In the genomic region with DNA sequence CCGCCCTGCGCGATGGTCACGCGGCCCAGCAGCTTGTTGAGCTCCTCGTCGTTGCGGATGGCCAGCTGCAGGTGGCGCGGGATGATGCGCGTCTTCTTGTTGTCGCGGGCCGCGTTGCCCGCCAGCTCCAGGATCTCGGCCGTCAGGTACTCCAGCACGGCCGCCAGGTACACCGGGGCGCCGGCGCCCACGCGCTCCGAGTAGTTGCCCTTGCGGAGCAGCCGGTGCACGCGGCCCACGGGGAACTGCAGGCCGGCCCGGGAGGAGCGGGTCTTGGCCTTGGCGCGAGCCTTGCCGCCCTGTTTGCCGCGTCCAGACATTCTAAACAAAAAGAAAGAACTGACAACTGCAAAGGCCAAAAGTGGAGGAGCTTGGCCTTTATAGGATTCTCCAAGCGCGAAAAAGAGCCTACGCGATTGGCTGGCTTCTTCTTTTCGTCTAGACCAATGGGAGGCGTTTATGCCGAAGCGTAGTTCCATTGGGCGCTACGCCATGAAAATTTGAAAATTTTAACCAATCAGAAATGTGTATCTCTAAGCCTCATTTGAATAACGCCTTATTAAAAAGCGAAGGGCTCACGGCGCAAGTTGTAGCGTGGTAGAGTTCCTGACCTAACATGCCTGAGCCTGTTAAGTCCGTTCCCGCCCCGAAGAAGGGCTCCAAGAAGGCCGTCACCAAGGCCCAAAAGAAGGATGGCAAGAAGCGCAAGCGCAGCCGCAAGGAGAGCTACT, we compare ENCODE assay signal across 8 mouse cellular contexts. TPM values are rescaled to one million over a fixed set of nuclear protein-coding genes. Genes with fewer than 3 reads are reported as not detected.
DNase-seq lines count a peak whose midpoint lies in the region; ATAC-seq lines count a peak whose summit lies in the region.
"Not testable (repeated sequence)": the region's sequence is repeated elsewhere in the genome, so short reads cannot be mapped to it uniquely, and the experiment has no call there.

A gene (minus strand): TSS at position 320 of the 731 bp plus-strand sequence.
A gene (plus strand): TSS at position 563 of the 731 bp plus-strand sequence.

- H3K36me3 ChIP-seq in hindbrain, embryonic 11.5 days (ENCODE audit: control insufficient read depth, insufficient read depth, low read length): not testable (repeated sequence)

- H3K4me3 ChIP-seq in hindbrain, embryonic 11.5 days (ENCODE audit: low read depth, low read length): peak within 1 kb of the TSS; percentile 30

- H3K9ac ChIP-seq in hindbrain, embryonic 11.5 days (ENCODE audit: low read depth, low read length): peak within 1 kb of the TSS; percentile 53

- WGBS in hindbrain, embryonic 11.5 days: under 1% methylated on average over 36 of the region's 63 CpGs

- not testable (repeated sequence) for H3K9me3 ChIP-seq in hindbrain, embryonic 11.5 days (ENCODE audit: control insufficient read depth, low read length)

- peak within 1 kb of the TSS; percentile 45 for H3K4me2 ChIP-seq in hindbrain, embryonic 11.5 days (replicated peaks; ENCODE audit: low read depth, low read length)

- not testable (repeated sequence) for H3K4me1 ChIP-seq in hindbrain, embryonic 11.5 days (replicated peaks; ENCODE audit: control insufficient read depth, insufficient read depth, low read length)

- peak; percentile 96 for ATAC-seq in hindbrain, embryonic 11.5 days (ENCODE audit: low FRiP score)

- DNase-seq in MN1 (ENCODE audit: low spot score): peak; percentile 98
- DNase-seq in cerebellum, adult 9-11 months: peak; percentile 95
- DNase-seq in frontal cortex, adult 2 months (ENCODE audit: extremely low spot score in 1 of 2, low spot score in 1 of 2): peak; percentile 94 to 99
- DNase-seq in hindbrain, embryonic 11.5 days (ENCODE audit: low spot score): peak; percentile 91
- DNase-seq in layer of hippocampus, postnatal 10 days (ENCODE audit: low spot score in 2 of 2): peak; percentile 82 to 85
- peak; percentile 96 for DNase-seq in lung, postnatal 10 days
- DNase-seq in ovary, postnatal 36 days (ENCODE audit: low spot score): peak; percentile 75
- DNase-seq in thymus, postnatal 25 days: peak; percentile 87

- H3K27me3 ChIP-seq in hindbrain, embryonic 11.5 days (ENCODE audit: control insufficient read depth, insufficient read depth, low read length): not testable (repeated sequence)

- H3K27ac ChIP-seq in hindbrain, embryonic 11.5 days (ENCODE audit: low read depth, low read length): peak within 1 kb of the TSS; percentile 84

RNA-seq across cellular contexts. Expression of the first gene that starts in this region (rescaled TPM):
- polyA plus RNA-seq in frontal cortex, adult 2 months (2012; rRNA removed): not detected in 2 replicates
- 1.4 and 8.5 TPM in 2 replicates for polyA plus RNA-seq in hindbrain, embryonic 11.5 days (2014; fragmentation: Nextera tagmentation; extraction: Ambion mirVana)
- 10 to 100 TPM; 11.0 to 16.4 TPM for total RNA-seq in layer of hippocampus, postnatal 10 days (2021)

RNA-seq across cellular contexts. Expression of the second gene that starts in this region (rescaled TPM):
- 0.32 and 0.57 TPM in 2 replicates for polyA plus RNA-seq in frontal cortex, adult 2 months (2012; rRNA removed)
- polyA plus RNA-seq in hindbrain, embryonic 11.5 days (2014; fragmentation: Nextera tagmentation; extraction: Ambion mirVana): 2.2 and 2.9 TPM in 2 replicates
- 10 to 100 TPM; 22.4 to 23.5 TPM for total RNA-seq in layer of hippocampus, postnatal 10 days (2021)

Comparison
In these comparisons a context has a peak if more than half of its experiments do, and no peak if none do; other contexts are left out.
1. Peak in every context shown above with its lines: DNase-seq, ATAC-seq, H3K4me3 ChIP-seq and H3K27ac ChIP-seq.
2. Peak in DNase-seq in frontal cortex, adult 2 months; RNA of the genes that start here not detected or under 1 TPM.